In the genomic region with DNA sequence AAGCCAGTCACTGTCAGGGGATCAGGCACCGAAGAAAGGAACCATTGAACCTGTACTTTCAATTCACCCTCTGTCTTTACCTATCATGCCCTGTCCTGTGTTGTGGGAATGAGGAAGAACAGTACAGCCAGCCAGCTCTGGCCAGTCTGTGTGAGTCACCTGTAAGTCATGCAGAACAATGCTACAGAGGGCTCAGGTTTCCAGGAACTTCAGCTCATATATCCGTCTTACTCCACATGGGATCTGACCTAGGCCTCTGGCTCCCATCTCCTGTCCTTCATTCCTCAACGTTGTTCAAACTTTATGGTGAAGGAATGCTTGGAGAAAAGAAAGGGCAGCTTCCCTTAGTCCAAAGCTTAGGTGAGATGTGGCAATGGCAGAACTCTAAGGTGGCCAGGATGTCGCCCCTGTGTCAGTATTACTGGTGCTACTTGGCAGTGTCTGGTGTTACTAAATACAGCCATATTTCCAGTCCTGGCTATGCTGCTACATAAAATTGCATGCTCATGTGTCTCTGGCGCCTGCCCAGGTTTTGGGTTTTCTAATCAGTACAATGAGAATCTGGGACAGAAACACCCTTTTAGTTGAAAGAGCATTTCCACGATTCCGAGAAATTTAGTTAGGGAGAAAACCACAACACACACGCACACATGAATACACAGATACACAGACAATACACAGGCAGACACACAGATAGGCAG, we compare ENCODE assay signal across 10 mouse cellular contexts.
A peak's percentile ranks its signal among the peaks of the same experiment; 100 is the strongest.
DNase-seq lines count a peak whose midpoint lies in the region; ATAC-seq lines count a peak whose summit lies in the region.
"Had no signal": no experiment of that assay in that cellular context is flagged by ENCODE, and none has a peak within 500 bp of the region (broad histone marks: within the 10 kb centered on the region; RNA-seq: fewer than 3 reads in every experiment).

No protein-coding gene starts in this region.

- H3K4me3 ChIP-seq in liver, embryonic 12.5 days: no peak overlapping the region
- H3K4me3 ChIP-seq: neural tube, embryonic 13.5 days had no signal

- H3K27me3 ChIP-seq in liver, embryonic 12.5 days (replicated peaks): no peaks in the 10 kb centered on the region
- H3K27me3 ChIP-seq: CH12.LX; neural tube, embryonic 13.5 days had no signal

- H3K4me1 ChIP-seq in liver, embryonic 12.5 days: no peaks in the 10 kb centered on the region
- H3K4me1 ChIP-seq: neural tube, embryonic 13.5 days had no signal

- no peaks in the 10 kb centered on the region for H3K36me3 ChIP-seq in liver, embryonic 12.5 days
- H3K36me3 ChIP-seq: neural tube, embryonic 13.5 days had no signal

- no peak overlapping the region for H3K4me2 ChIP-seq in liver, embryonic 12.5 days
- H3K4me2 ChIP-seq: neural tube, embryonic 13.5 days had no signal

- ATAC-seq in liver, embryonic 12.5 days: no peak

- DNase-seq in cerebellum, postnatal 36 days: peak; percentile 14 to 19
- no peak for DNase-seq in cerebellum, postnatal 4 days (ENCODE audit: low spot score in 2 of 2)
- peak; percentile 96 for DNase-seq in 3T3-L1 (ENCODE audit: low read depth, low spot score)
- peak; percentile 69 for DNase-seq in gastrocnemius, adult 18-20 months (ENCODE audit: low spot score)
- DNase-seq in kidney, postnatal 14 days: peak; percentile 28
- DNase-seq in frontal cortex, postnatal 10 days (ENCODE audit: low spot score in 2 of 2): no peak
- no peak for DNase-seq in spleen, adult 12 weeks (ENCODE audit: low spot score)

- H3K9ac ChIP-seq in liver, embryonic 12.5 days: no peak overlapping the region
- H3K9ac ChIP-seq: neural tube, embryonic 13.5 days had no signal

- no peak overlapping the region for H3K27ac ChIP-seq in liver, embryonic 12.5 days
- H3K27ac ChIP-seq: neural tube, embryonic 13.5 days had no signal

- no peaks in the 10 kb centered on the region for H3K9me3 ChIP-seq in liver, embryonic 12.5 days (replicated peaks)
- H3K9me3 ChIP-seq: neural tube, embryonic 13.5 days had no signal

- 63% methylated on average over 8 of the region's 8 CpGs for WGBS in liver, embryonic 12.5 days (ENCODE audit: insufficient replicate concordance)

Comparison
In these comparisons a context has a peak if more than half of its experiments do, and no peak if none do; other contexts are left out.
1. DNase-seq: peak in cerebellum, postnatal 36 days (2 of 2), 3T3-L1 (single experiment), gastrocnemius, adult 18-20 months (single experiment) and kidney, postnatal 14 days (single experiment); none in cerebellum, postnatal 4 days (0 of 2), frontal cortex, postnatal 10 days (0 of 2) and spleen, adult 12 weeks (single experiment).